Mouse (Mus musculus) midbrain, embryonic 10.5 days (tissue): Measurements from ENCODE around the gene Zfp819. TPM values are rescaled to one million over a fixed set of nuclear protein-coding genes. Genes with fewer than 3 reads are reported as not detected.

ENCODE experiments used
- DNase-seq: peaks from one replicate; pipeline ENCODE4 v3.0.0-alpha.2; 2017; ENCODE audit warnings: low spot score
- H3K27ac ChIP-seq: fragments of 300-500 bp; sonication (generic); replicated peaks from 2 replicates; pipeline ENCODE4 v1.5.1; 2016; ENCODE audit warnings: mild to moderate bottlenecking
- H3K27me3 ChIP-seq: fragments of 300-500 bp; sonication (generic); 2 replicates; pipeline ENCODE4 v1.6.1; 2016; ENCODE audit warnings: low read depth, mild to moderate bottlenecking; ENCODE audit not compliant: poor library complexity, severe bottlenecking
- H3K36me3 ChIP-seq: fragments of 300-500 bp; sonication (generic); 2 replicates; pipeline ENCODE4 v1.6.1; 2016; ENCODE audit warnings: mild to moderate bottlenecking, moderate library complexity
- H3K4me1 ChIP-seq: fragments of 300-500 bp; sonication (generic); 2 replicates; pipeline ENCODE4 v1.6.1; 2016
- H3K4me3 ChIP-seq: fragments of 300-500 bp; sonication (generic); 2 replicates; pipeline ENCODE4 v1.5.1; 2016; ENCODE audit warnings: mild to moderate bottlenecking, moderate library complexity
- H3K9me3 ChIP-seq: fragments of 300-500 bp; sonication (generic); replicated peaks from 2 replicates; pipeline ENCODE4 v1.6.1; 2016; ENCODE audit warnings: mild to moderate bottlenecking
- WGBS: fragments of 180-500 bp; shearing (Covaris S2); methylation state at CpG from one replicate; pipeline ENCODE4 v1.1.7; 2016; 5-methylcytosine and 5-hydroxymethylcytosine counted together
- polyA plus RNA-seq: library from polyadenylated mRNA; unstranded; fragments of >200 nt; fragmentation: Nextera tagmentation; extraction: Ambion mirVana; gene quantifications from 2 replicates; pipeline ENCODE4 v1.2.1, GENCODE M21; 2016

Gene Zfp819
- polyA plus RNA-seq, 1 experiment from 2014 or later: 1.6 TPM

DNA sequence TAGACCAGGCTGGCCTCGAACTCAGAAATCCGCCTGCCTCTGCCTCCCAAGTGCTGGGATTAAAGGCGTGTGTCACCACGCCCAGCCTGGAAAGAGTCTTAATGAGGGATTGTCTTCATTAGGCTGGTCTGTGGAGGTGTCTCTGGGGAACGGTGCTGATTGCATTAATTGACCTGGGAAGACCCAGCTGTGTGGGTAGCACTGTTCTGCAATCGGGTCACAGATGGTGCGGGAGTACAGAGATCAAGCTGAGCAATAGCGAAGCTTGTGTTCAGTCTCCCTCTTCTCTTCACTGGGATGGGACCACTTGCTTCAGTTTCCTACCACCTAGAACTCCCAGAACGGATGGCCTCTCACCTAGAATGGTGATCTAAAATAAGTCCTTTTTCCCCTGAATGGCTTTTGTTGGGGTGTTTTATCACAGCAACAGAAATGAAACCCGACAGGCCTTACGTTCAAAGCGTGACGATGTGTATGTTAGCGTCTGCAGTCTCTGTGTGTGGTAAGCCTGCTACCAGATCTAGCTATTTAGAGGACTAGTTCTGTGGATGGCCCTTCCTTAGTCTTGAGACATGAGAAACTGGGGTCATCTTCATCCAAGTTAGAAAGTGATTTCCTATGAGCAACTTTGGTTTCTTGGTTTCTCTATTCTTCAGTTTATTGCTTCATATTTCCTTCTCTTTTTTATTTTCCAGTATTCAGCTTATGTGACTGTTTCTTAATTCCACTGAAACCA lies 7.0 kb downstream of the Zfp819 start:
- WGBS: 95% methylated on average over 14 of the region's 14 CpGs
- H3K4me3 ChIP-seq: no peak overlapping the region
- no peak overlapping the region for H3K27ac ChIP-seq
- H3K36me3 ChIP-seq: peaks cover 4% of the 10 kb centered on the region; the same call in 1 of the 2 replicates
- no peaks in the 10 kb centered on the region for H3K9me3 ChIP-seq
- H3K4me1 ChIP-seq: no peaks in the 10 kb centered on the region
- H3K27me3 ChIP-seq: no peaks in the 10 kb centered on the region
- DNase-seq: no peak

DNA sequence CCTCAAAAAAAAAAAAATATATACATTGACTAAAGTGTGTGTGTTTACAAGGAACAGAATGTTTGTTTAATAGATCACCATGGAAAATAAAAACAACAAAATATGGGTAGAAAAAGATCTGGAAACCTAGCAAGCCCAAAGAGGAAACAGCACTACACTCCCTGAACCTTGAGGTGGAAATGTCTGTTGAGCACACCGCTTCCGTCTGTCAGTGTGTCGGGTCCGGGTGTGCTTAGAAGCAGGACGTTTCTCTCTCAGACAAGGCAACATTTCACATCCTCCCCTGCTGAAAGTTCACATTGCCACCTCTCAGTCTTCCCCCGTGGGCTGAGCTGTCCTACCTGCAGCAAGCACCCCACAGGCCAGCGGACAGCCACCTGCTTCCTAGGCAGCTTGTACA lies 16.0 kb downstream of the Zfp819 start:
- no peak for DNase-seq
- Histone ChIP-seq H3K9me3 (no peaks in the 10 kb centered on the region), H3K36me3 (no peaks in the 10 kb centered on the region), H3K27ac (no peak overlapping the region), H3K4me1 (peaks cover 12% of the 10 kb centered on the region), H3K27me3 (no peaks in the 10 kb centered on the region), H3K4me3 (no peak overlapping the region)
- 85% methylated on average over 7 of the region's 7 CpGs for WGBS

DNA sequence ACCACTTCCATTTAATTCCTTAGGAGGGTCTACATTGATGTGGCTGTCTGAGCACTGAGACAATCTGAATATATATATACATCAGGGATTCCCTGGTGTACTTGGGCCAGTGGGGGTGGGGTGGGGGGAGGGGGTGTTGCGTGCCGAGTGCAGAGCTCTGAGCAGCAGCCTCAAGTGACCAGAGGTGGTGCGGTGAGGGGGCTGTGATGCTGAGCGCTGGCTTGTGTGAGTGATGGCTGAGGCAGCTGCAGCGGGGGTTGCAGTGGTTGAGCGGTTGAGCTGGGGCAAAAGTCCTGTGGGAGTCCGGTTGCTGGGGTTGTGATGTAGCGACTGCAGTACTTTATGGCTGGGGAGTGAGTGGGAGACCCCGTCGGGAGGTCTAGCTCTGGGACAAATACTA lies 16.9 kb downstream of the Zfp819 start:
- Histone ChIP-seq H3K27ac (0 out of 2 replicates have a peak overlapping the region, but pooled peaks have one; percentile 28), H3K4me1 (peaks cover 12% of the 10 kb centered on the region), H3K4me3 (peak overlapping the region; percentile 26; the same call in 1 of the 2 replicates), H3K36me3 (no peaks in the 10 kb centered on the region), H3K27me3 (no peaks in the 10 kb centered on the region), H3K9me3 (no peaks in the 10 kb centered on the region)
- DNase-seq: peak; percentile 18
- WGBS: 20% methylated on average over 10 of the region's 10 CpGs

DNA sequence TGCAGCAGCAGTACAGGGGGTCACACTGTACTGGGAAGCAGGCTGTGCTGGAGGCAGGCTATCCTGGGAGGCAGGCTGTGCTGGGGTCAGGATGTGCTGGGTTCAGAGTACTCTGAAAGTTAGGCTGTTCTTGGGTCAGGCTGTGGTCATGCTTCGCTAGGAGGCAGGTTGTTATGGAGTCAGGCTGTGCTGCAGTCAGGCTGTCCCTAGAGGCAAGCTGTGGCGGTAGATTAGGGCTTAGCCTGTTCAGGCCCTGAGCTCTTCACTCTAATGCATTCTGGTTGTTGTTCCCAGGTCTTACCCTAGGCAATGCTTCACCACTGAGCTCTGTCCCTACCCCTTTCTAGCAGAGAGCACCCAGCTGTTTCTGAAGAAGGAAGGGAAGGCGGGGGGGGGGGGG lies 18.1 kb downstream of the Zfp819 start:
- 57% methylated on average over 3 of the region's 3 CpGs for WGBS
- H3K4me3 ChIP-seq: no peak overlapping the region
- H3K9me3 ChIP-seq: no peaks in the 10 kb centered on the region
- H3K4me1 ChIP-seq: peaks cover 12% of the 10 kb centered on the region
- H3K27me3 ChIP-seq: no peaks in the 10 kb centered on the region
- no peaks in the 10 kb centered on the region for H3K36me3 ChIP-seq
- no peak for DNase-seq
- H3K27ac ChIP-seq: no peak overlapping the region

DNA sequence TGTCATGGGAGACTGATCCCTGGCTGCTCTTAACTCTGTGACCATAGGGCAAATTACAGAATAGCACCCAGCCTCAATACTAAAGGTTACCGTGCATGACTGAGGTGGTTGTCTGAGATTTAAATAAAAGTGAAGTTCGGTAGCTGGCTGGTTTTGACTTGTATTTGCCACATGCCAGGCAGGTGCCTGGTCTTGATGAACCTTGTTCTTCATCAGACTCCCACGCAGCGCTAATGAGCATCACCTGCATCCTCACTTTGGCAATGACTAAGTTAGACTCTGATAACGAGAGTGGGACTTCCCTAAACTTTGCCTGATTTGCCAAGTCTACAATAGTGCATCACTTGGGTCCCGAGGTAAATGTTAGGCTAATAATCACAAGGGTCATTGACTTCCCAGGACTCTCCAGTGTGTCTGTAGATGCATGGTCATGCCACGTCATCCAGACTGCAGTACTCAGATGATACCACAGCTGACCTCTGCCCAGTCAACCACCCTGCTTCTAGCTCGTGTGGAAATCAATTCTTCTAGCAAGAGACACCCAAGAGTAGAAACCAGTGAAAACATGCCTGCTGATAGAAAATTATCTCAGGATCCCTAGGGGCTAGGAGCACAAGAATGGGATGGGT lies 18.9 kb downstream of the Zfp819 start:
- H3K9me3 ChIP-seq: no peaks in the 10 kb centered on the region
- no peaks in the 10 kb centered on the region for H3K27me3 ChIP-seq
- no peak overlapping the region for H3K27ac ChIP-seq
- no peak overlapping the region for H3K4me3 ChIP-seq
- no peaks in the 10 kb centered on the region for H3K36me3 ChIP-seq
- peaks cover 12% of the 10 kb centered on the region for H3K4me1 ChIP-seq
- whole genome bisulfite sequencing: 87% methylated on average over 8 of the region's 8 CpGs
- no peak for DNase-seq

DNA sequence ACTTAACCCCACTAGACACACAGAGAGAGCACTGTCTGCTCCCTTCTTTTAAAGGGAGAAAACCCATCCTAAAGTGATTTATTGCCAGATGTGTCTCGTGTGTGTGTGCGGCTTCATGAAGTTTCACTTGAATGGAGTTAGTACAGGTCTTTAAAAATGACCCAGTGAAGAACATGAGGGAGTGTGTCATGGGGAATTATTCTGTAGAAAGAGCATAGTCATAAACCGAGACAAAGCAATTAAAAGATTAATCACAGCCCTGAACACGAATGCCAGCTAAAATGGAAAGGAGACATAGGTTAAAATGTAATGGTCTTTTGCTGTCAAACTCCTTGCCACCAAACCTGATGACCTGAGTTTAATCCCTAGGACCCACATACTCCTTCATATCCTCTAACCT lies 27.0 kb downstream of the Zfp819 start:
- H3K9me3 ChIP-seq: no peaks in the 10 kb centered on the region
- H3K4me1 ChIP-seq: peaks cover 6% of the 10 kb centered on the region
- H3K4me3 ChIP-seq: no peak overlapping the region
- no peaks in the 10 kb centered on the region for H3K27me3 ChIP-seq
- no peaks in the 10 kb centered on the region for H3K36me3 ChIP-seq
- 80% methylated on average over 4 of the region's 4 CpGs for WGBS
- H3K27ac ChIP-seq: no peak overlapping the region
- no peak for DNase-seq

DNA sequence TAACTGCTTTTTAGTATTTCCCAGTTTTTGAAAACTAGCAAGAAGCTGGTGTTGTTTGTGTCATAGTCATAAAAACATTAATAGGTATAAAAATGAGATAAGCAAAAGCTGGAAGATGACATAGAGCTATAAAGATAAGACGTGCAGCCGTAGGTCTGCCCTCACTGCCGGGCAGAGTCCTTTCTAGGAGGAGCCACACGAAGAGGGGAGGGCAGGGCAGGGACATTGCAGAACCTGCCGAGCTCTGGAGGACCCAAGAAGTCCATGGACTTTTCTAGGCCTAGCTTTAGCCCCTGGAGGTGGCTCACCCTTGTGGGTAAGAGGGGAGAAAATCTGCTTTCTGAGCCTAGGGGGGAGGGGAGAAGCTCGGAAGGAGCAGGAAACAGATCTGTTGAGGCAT lies 27.5 kb downstream of the Zfp819 start, which contains the start of gene Ceacam18:
TSS of gene Ceacam18 (plus strand) at position 208 of the 400 bp plus-strand sequence.
- DNase-seq: no peak
- Histone ChIP-seq H3K4me1 (peaks cover 6% of the 10 kb centered on the region), H3K27me3 (no peaks in the 10 kb centered on the region), H3K36me3 (no peaks in the 10 kb centered on the region), H3K27ac (no peak within 1 kb of the TSS), H3K4me3 (no peak within 1 kb of the TSS), H3K9me3 (no peaks in the 10 kb centered on the region)
- WGBS: 86% methylated on average over 6 of the region's 6 CpGs

DNA sequence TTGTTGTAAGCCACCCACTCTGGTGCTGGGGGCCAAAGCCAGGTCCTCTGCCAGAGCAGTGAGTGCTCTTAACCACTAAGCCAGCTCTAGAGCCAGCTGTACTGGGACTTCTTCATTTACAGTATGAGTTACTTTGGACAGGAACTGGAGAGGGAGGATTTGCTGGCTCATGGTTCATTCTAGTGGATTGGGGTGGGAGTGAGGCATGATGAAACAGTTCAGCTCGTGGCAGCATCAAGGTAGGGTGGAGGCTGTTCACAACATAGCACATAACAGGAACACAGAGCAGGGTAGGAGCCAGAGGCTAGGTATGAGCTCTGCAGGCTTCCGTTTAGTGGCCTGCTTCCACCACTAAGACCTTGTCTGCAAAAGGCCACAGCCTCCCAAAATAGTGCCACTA lies 29.2 kb downstream of the Zfp819 start:
- DNase-seq: no peak
- H3K27ac ChIP-seq: no peak overlapping the region
- WGBS: 77% methylated on average over 2 of the region's 2 CpGs

DNA sequence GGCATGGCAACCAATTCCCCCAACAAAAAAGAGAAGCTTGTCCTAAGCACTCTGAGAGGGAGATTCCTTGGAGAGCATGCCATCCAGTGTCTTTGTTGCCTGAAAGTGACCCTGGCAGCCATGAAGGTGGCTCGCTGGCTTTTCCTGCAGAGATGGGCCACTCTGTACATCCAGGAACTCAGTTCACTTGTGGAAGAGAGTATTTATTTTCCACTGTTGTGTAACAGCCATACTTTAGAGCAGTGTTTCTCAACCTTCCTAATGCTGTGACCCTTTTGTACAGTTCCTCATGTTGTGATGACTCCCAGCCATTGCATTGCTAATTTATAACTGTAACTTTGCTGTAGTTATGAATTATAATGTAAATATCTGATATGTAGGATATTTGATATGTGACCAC lies 30.1 kb downstream of the Zfp819 start:
- no peak for DNase-seq
- peaks cover 11% of the 10 kb centered on the region for H3K4me1 ChIP-seq
- H3K36me3 ChIP-seq: no peaks in the 10 kb centered on the region
- no peak overlapping the region; the same call in 1 of the 2 replicates for H3K27ac ChIP-seq
- 63% methylated on average over 1 of the region's 1 CpGs for WGBS
- H3K9me3 ChIP-seq: no peaks in the 10 kb centered on the region
- H3K4me3 ChIP-seq: no peak overlapping the region
- no peaks in the 10 kb centered on the region for H3K27me3 ChIP-seq

More for the DNA sequence above, 29.2 kb downstream of the Zfp819 start:
- no peaks in the 10 kb centered on the region for H3K9me3 ChIP-seq
- no peaks in the 10 kb centered on the region for H3K27me3 ChIP-seq
- H3K36me3 ChIP-seq: no peaks in the 10 kb centered on the region
- no peak overlapping the region for H3K4me3 ChIP-seq
- H3K4me1 ChIP-seq: peaks cover 11% of the 10 kb centered on the region

DNA sequence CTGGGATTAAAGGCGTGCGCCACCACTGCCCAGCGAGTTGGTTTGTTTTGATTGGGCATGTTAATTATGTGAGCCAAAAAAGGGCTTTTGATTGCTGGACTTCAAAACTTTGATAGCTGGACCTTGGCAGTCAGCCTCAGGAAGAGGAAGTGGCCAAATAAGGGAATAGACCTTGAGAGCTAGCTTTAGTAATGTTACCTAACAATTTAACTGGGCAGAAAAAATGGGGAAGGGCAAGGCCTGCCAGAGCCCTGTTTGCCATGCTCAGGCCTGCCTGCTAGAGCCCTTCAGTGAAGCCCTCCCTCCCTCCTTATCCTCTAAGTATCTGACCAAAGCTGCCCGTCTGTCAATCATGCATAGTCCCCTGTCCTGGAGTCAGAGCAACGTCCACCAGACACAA lies 35.6 kb downstream of the Zfp819 start:
- Histone ChIP-seq H3K36me3 (no peaks in the 10 kb centered on the region), H3K4me3 (no peak overlapping the region), H3K27me3 (no peaks in the 10 kb centered on the region), H3K27ac (no peak overlapping the region), H3K9me3 (no peaks in the 10 kb centered on the region), H3K4me1 (peaks cover 5% of the 10 kb centered on the region; the same call in 1 of the 2 replicates)
- 80% methylated on average over 5 of the region's 5 CpGs for WGBS
- DNase-seq: no peak

DNA sequence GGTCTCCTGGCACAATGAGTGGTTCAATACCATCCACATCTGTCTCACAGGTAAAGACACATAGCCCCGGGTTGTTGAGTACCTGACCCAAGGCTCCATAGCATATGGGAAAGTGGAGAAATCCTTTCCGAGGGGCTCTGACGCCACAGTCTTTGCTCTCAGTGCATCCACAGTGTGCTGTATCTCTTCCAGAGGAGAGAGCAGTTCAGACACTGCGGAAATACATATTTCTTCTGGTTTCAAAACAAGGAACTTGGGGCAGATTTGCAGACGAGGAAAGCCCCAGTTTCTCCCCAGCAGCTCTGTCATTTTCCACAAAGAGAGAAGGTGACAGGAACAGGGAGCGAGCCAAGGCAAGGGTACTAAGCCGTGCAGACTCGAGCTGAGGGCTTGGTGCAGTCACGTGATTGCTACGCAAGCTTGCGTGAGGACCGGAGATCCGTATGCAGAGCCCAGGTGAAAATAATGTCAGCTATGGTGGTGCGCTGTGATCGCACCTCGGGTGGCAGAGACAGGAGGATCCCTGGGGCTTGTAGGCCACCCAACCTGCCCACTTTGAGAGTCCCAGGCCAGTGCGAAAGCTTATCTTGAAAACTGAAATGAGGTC lies 36.2 kb downstream of the Zfp819 start:
- WGBS: 88% methylated on average over 17 of the region's 17 CpGs
- no peaks in the 10 kb centered on the region for H3K9me3 ChIP-seq
- no peaks in the 10 kb centered on the region for H3K36me3 ChIP-seq
- H3K4me3 ChIP-seq: no peak overlapping the region
- H3K27ac ChIP-seq: no peak overlapping the region
- H3K27me3 ChIP-seq: no peaks in the 10 kb centered on the region
- peaks cover 5% of the 10 kb centered on the region; the same call in 1 of the 2 replicates for H3K4me1 ChIP-seq
- no peak for DNase-seq

DNA sequence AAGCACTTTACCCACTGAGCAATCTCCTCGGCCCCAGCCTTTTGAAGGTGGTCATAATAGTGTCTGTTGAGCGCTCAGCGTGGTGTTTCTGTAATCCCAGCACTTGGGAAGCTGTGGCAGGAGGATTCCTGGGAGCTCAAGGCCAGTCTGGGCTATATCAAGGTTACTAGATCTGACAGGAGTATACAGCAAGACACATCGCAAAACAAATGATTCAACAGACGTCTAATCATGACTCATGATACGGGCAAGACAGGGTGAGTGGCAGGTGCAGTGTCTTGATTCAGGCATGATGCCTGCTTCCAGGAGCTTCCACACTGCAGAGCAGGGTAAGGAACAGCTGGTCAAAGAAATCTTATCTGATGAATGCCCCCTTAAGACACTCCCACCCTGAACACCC lies 45.7 kb downstream of the Zfp819 start:
- DNase-seq: no peak
- Histone ChIP-seq H3K36me3 (no peaks in the 10 kb centered on the region), H3K4me3 (no peak overlapping the region), H3K9me3 (peaks cover 7% of the 10 kb centered on the region; the same call in 1 of the 2 replicates), H3K27ac (no peak overlapping the region), H3K4me1 (no peaks in the 10 kb centered on the region), H3K27me3 (no peaks in the 10 kb centered on the region)
- 92% methylated on average over 6 of the region's 6 CpGs for WGBS

DNA sequence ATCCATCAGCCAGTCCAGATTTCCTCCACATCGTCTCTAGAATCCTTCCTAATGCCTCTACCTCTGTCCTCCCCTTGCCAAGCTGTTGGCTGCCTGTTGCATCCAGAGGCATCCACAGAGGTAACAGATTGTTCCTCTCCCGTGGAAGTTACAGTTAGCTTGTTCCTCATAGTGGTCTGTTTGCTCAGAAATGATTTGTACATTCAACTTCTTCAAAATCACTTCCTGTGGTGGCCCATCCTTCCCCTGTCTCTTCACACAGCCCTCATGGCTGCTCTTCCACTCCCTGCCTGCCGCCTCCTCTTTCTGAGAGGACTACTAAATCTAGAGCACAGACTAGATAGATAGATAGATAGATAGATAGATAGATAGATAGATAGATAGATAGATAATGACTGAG lies 47.5 kb downstream of the Zfp819 start:
- Histone ChIP-seq H3K27ac (no peak overlapping the region), H3K36me3 (no peaks in the 10 kb centered on the region), H3K9me3 (peaks cover 7% of the 10 kb centered on the region; the same call in 1 of the 2 replicates), H3K4me3 (no peak overlapping the region), H3K4me1 (no peaks in the 10 kb centered on the region), H3K27me3 (no peaks in the 10 kb centered on the region)
- WGBS: 77% methylated on average over 3 of the region's 3 CpGs
- DNase-seq: no peak
